Comparison of ENCODE assay signal across 8 mouse cellular contexts in genomic region chr2:162930516-162931122, GRCm38 (mm10). TPM values are rescaled to one million over a fixed set of nuclear protein-coding genes. Genes with fewer than 3 reads are reported as not detected.
DNase-seq lines count a peak whose midpoint lies in the region; ATAC-seq and TF ChIP-seq lines count a peak whose summit lies in the region.
"Had no signal": no experiment of that assay in that cellular context is flagged by ENCODE, and none has a peak within 500 bp of the region (broad histone marks: within the 10 kb centered on the region; RNA-seq: fewer than 3 reads in every experiment).

No protein-coding gene starts in this region.

- under 1% methylated on average over 18 of the region's 18 CpGs for WGBS in neural tube, embryonic 11.5 days
- WGBS in midbrain, embryonic 15.5 days, result under 1% methylated on average over 18 of the region's 18 CpGs

- ATAC-seq in neural tube, embryonic 11.5 days (ENCODE audit: insufficient read depth, low FRiP score, low TSS enrichment), result peak; percentile 51; the same call in 1 of the 2 replicates
- ATAC-seq in inflammation-experienced regulatory T-cells, adult 6 months, result peak; percentile 43
- peak; percentile 76 for ATAC-seq in midbrain, embryonic 15.5 days (replicated peaks)

- peak overlapping the region; percentile 98 for H3K27ac ChIP-seq in neural tube, embryonic 11.5 days (ENCODE audit: low read depth, low read length)
- no peak overlapping the region for H3K27ac ChIP-seq in cortical plate, adult 2 months (ENCODE audit: insufficient read depth, low read length)
- H3K27ac ChIP-seq in midbrain, embryonic 15.5 days, result peak overlapping the region; percentile 100

- no peaks in the 10 kb centered on the region for H3K27me3 ChIP-seq in neural tube, embryonic 11.5 days (ENCODE audit: control insufficient read depth, insufficient read depth, low read length)
- no peaks in the 10 kb centered on the region for H3K27me3 ChIP-seq in midbrain, embryonic 15.5 days (replicated peaks)

- peak overlapping the region; percentile 81 for H3K4me2 ChIP-seq in neural tube, embryonic 11.5 days (ENCODE audit: low read depth)
- H3K4me2 ChIP-seq in midbrain, embryonic 15.5 days, result peak overlapping the region; percentile 88

- H3K4me1 ChIP-seq in neural tube, embryonic 11.5 days (ENCODE audit: control insufficient read depth, insufficient read depth, low read length), result peaks cover 12% of the 10 kb centered on the region
- peaks cover 5% of the 10 kb centered on the region for H3K4me1 ChIP-seq in cortical plate, adult 2 months (ENCODE audit: control insufficient read depth, insufficient read depth, low read length)
- H3K4me1 ChIP-seq in midbrain, embryonic 15.5 days, result peaks cover 20% of the 10 kb centered on the region

- no peak for DNase-seq in neural tube, embryonic 11.5 days (ENCODE audit: low spot score)
- DNase-seq in neural tube, embryonic 10.5 days (ENCODE audit: extremely low spot score, low spot score), result no peak
- DNase-seq in adrenal gland, adult 2 months, result no peak
- DNase-seq in frontal cortex, postnatal 14 days (ENCODE audit: low spot score in 2 of 2), result no peak

- TF ChIP-seq POLR2A in cortical plate, adult 2 months (IDR thresholded peaks at IDR 0.05; ENCODE audit: extremely low read depth, insufficient read depth, low read length), result no peak

- no peak for TF ChIP-seq CTCF in cortical plate, adult 2 months (IDR thresholded peaks at IDR 0.05; ENCODE audit: extremely low read depth, insufficient read depth, low read length)

- H3K9ac ChIP-seq in neural tube, embryonic 11.5 days (ENCODE audit: low read length), result peak overlapping the region; percentile 100
- peak overlapping the region; percentile 100 for H3K9ac ChIP-seq in midbrain, embryonic 15.5 days

- H3K4me3 ChIP-seq in neural tube, embryonic 11.5 days (ENCODE audit: low read depth, low read length), result peak overlapping the region; percentile 99
- H3K4me3 ChIP-seq in cortical plate, adult 2 months (ENCODE audit: insufficient read depth, low read length), result peak overlapping the region; percentile 46
- H3K4me3 ChIP-seq in midbrain, embryonic 15.5 days, result peak overlapping the region; percentile 99

- 0 out of 2 replicates have a peak, but pooled peaks cover 6% of the 10 kb centered on the region for H3K36me3 ChIP-seq in neural tube, embryonic 11.5 days (ENCODE audit: control insufficient read depth, insufficient read depth, low read length)
- H3K36me3 ChIP-seq in midbrain, embryonic 15.5 days (replicated peaks), result peaks cover 21% of the 10 kb centered on the region

- H3K9me3 ChIP-seq in neural tube, embryonic 11.5 days (ENCODE audit: control insufficient read depth, low read length), result no peaks in the 10 kb centered on the region; the same call in 1 of the 2 replicates
- H3K9me3 ChIP-seq in midbrain, embryonic 15.5 days, result no peaks in the 10 kb centered on the region

RNA-seq across cellular contexts. Expression of gene Srsf6, which starts 0.7 kb away (rescaled TPM):
- polyA plus RNA-seq in neural tube, embryonic 11.5 days (2014; fragmentation: Nextera tagmentation; extraction: Ambion mirVana), result 272 and 284 TPM in 2 replicates
- polyA plus RNA-seq in cortical plate, adult 2 months (2012; rRNA removed), result 129 and 140 TPM in 2 replicates
- polyA plus RNA-seq in inflammation-experienced regulatory T-cells, adult 6 months (2017; shearing (Covaris generic)), result 10 to 100 TPM; 24.3 to 51.6 (median 44.5) TPM
- polyA plus RNA-seq in midbrain, embryonic 15.5 days (2015; fragmentation: Nextera tagmentation; extraction: Ambion mirVana), result 141 and 142 TPM in 2 replicates
- 100 to 1,000 TPM; 151 to 216 TPM for total RNA-seq in adrenal gland, adult 2 months (2021)
- polyA plus RNA-seq in adrenal gland, adult 2 months (2012; rRNA removed), result 398 and 460 TPM in 2 replicates

RNA-seq across cellular contexts. Expression of gene L3mbtl1, which starts 12.7 kb away (rescaled TPM):
- polyA plus RNA-seq in neural tube, embryonic 11.5 days (2014; fragmentation: Nextera tagmentation; extraction: Ambion mirVana), result 0.05 TPM in 1 of 2 replicates, not detected in the other
- 17.5 and 19.4 TPM in 2 replicates for polyA plus RNA-seq in cortical plate, adult 2 months (2012; rRNA removed)
- polyA plus RNA-seq in inflammation-experienced regulatory T-cells, adult 6 months (2017; shearing (Covaris generic)), result under 1 TPM in 1 of 3 experiments, not detected in 2; 0.30 TPM
- 3.9 and 4.4 TPM in 2 replicates for polyA plus RNA-seq in midbrain, embryonic 15.5 days (2015; fragmentation: Nextera tagmentation; extraction: Ambion mirVana)
- total RNA-seq in adrenal gland, adult 2 months (2021), result under 1 TPM; 0.31 to 0.37 TPM
- 0.12 and 0.38 TPM in 2 replicates for polyA plus RNA-seq in adrenal gland, adult 2 months (2012; rRNA removed)
- total RNA-seq: heart, postnatal 10 days had no signal

RNA-seq across cellular contexts. Expression of gene Sgk2, which starts 56.5 kb away (rescaled TPM):
- not detected in 2 replicates for polyA plus RNA-seq in neural tube, embryonic 11.5 days (2014; fragmentation: Nextera tagmentation; extraction: Ambion mirVana)
- 2.4 and 2.8 TPM in 2 replicates for polyA plus RNA-seq in cortical plate, adult 2 months (2012; rRNA removed)
- not detected for polyA plus RNA-seq in inflammation-experienced regulatory T-cells, adult 6 months (2017; shearing (Covaris generic))
- 0.10 TPM in 1 of 2 replicates, not detected in the other for polyA plus RNA-seq in midbrain, embryonic 15.5 days (2015; fragmentation: Nextera tagmentation; extraction: Ambion mirVana)
- 1 to 10 TPM in 1 of 2 experiments, under 1 TPM in 1; 0.35 to 1.1 TPM for total RNA-seq in adrenal gland, adult 2 months (2021)
- polyA plus RNA-seq in adrenal gland, adult 2 months (2012; rRNA removed), result 0.35 and 0.77 TPM in 2 replicates

Comparison
In these comparisons a context has a peak if more than half of its experiments do, and no peak if none do; other contexts are left out.
1. H3K4me3 ChIP-seq: peak in every context shown above with its lines; median percentile 99 in neural tube, embryonic 11.5 days; 99 in midbrain, embryonic 15.5 days; 46 in cortical plate, adult 2 months.